Mouse (Mus musculus) hindbrain, embryonic 14.5 days (tissue): ENCODE measurements around the gene Mphosph9. TPM values are rescaled to one million over a fixed set of nuclear protein-coding genes. Genes with fewer than 3 reads are reported as not detected.

Experiments
- ATAC-seq: fragments of 200-750 bp; cut with Nextera tagmentation; 2 replicates; pipeline ENCODE4 v1.8.0; 2017; ENCODE audit warnings: moderate number of reproducible peaks, mild to moderate bottlenecking, moderate TSS enrichment, moderate library complexity; ENCODE audit not compliant: low FRiP score
- DNase-seq: peaks from one replicate; pipeline ENCODE4 v3.0.0-alpha.2; 2015; ENCODE audit warnings: low spot score
- H3K27ac ChIP-seq: fragments of 300-500 bp; sonication (generic); 2 replicates; pipeline ENCODE4 v1.5.1; 2014; ENCODE audit warnings: mild to moderate bottlenecking, moderate library complexity
- H3K27me3 ChIP-seq: fragments of 300-500 bp; sonication (generic); 2 replicates; pipeline ENCODE4 v1.6.1; 2014; ENCODE audit warnings: mild to moderate bottlenecking, low read length, mixed read lengths; ENCODE audit not compliant: control insufficient read depth, insufficient read depth
- H3K36me3 ChIP-seq: fragments of 300-500 bp; sonication (generic); replicated peaks from 2 replicates; pipeline ENCODE4 v1.6.1; 2014; ENCODE audit not compliant: control insufficient read depth, insufficient read depth
- H3K4me1 ChIP-seq: fragments of 300-500 bp; sonication (generic); replicated peaks from 2 replicates; pipeline ENCODE4 v1.6.1; 2014; ENCODE audit warnings: antibody characterized with exemption, low read length, mixed read lengths; ENCODE audit not compliant: control insufficient read depth, insufficient read depth
- H3K4me2 ChIP-seq: fragments of 300-500 bp; sonication (generic); replicated peaks from 2 replicates; pipeline ENCODE4 v1.6.1; 2014; ENCODE audit warnings: mild to moderate bottlenecking, moderate library complexity
- H3K4me3 ChIP-seq: fragments of 300-500 bp; sonication (generic); replicated peaks from 2 replicates; pipeline ENCODE4 v1.5.1; 2014; ENCODE audit warnings: mild to moderate bottlenecking, low read length
- H3K9ac ChIP-seq: fragments of 300-500 bp; sonication (generic); 2 replicates; pipeline ENCODE4 v1.6.1; 2014
- H3K9me3 ChIP-seq: fragments of 300-500 bp; sonication (generic); 2 replicates; pipeline ENCODE4 v1.6.1; 2016; ENCODE audit warnings: low read length; ENCODE audit not compliant: control insufficient read depth
- WGBS: fragments of 180-500 bp; shearing (Covaris S2); extraction: QIAGEN DNeasy Blood & Tissue Kit; methylation state at CpG from one replicate; pipeline ENCODE4 v1.1.7; 2014; 5-methylcytosine and 5-hydroxymethylcytosine counted together
- polyA plus RNA-seq: library from polyadenylated mRNA; unstranded; fragments of >200 nt; fragmentation: Nextera tagmentation; extraction: Ambion mirVana; gene quantifications from 2 replicates; pipeline ENCODE4 v1.2.1, GENCODE M21; 2014

Mphosph9 gene
- polyA plus RNA-seq, 1 experiment from 2014 or later, result 12.6 TPM

DNA sequence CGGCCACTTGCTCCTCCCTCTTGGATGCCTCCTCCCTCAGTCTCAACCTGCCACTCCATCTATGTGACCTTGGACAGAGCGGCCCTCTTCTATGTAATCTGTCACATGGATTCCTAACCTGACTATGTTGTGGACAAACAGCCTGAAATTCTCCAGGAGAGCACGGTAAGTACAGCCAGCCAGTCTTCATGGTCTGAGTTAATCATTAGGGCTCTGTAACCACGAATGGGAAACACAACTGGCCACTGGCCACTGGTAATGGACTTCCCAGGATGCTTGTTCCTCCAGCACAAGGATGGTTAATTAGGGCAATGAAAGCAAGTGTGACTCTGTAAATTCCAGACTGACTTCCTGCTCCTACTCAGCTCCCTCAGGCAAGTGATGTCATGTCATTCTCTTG lies 91.6 kb downstream of the Mphosph9 start:
- Histone ChIP-seq H3K9ac (no peak overlapping the region), H3K4me2 (no peak overlapping the region), H3K4me3 (no peak overlapping the region), H3K27me3 (no peaks in the 10 kb centered on the region), H3K9me3 (no peaks in the 10 kb centered on the region), H3K36me3 (no peaks in the 10 kb centered on the region), H3K4me1 (peaks cover 18% of the 10 kb centered on the region), H3K27ac (no peak overlapping the region)
- ATAC-seq (no peak), DNase-seq (no peak)
- 85% methylated on average over 4 of the region's 4 CpGs for WGBS

DNA sequence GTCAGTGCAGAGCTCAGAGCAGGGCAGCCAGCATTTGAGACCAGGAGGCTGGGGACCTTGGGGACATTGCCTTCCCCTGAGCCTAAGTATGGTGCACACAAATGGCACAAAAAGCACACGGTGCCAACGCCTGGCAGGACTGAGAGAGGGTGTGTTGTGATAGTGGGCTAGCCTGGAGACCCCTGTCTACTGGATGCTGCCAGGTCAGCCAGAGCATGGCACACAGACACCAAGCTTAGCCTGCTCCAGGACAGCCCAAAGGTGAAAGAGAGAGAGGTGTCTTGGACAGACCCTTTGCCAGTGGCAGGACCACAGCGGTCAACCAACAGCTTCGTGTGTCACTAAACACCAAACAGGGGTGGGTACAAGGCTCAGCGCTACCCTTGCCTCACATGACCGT lies 93.0 kb downstream of the Mphosph9 start:
- Histone ChIP-seq H3K4me3 (no peak overlapping the region), H3K27me3 (no peaks in the 10 kb centered on the region), H3K9me3 (no peaks in the 10 kb centered on the region), H3K4me2 (no peak overlapping the region), H3K27ac (no peak overlapping the region), H3K36me3 (no peaks in the 10 kb centered on the region), H3K9ac (no peak overlapping the region), H3K4me1 (peaks cover 8% of the 10 kb centered on the region; the same call in 1 of the 2 replicates)
- DNase-seq (no peak), ATAC-seq (no peak)
- WGBS, result 96% methylated on average over 6 of the region's 6 CpGs

DNA sequence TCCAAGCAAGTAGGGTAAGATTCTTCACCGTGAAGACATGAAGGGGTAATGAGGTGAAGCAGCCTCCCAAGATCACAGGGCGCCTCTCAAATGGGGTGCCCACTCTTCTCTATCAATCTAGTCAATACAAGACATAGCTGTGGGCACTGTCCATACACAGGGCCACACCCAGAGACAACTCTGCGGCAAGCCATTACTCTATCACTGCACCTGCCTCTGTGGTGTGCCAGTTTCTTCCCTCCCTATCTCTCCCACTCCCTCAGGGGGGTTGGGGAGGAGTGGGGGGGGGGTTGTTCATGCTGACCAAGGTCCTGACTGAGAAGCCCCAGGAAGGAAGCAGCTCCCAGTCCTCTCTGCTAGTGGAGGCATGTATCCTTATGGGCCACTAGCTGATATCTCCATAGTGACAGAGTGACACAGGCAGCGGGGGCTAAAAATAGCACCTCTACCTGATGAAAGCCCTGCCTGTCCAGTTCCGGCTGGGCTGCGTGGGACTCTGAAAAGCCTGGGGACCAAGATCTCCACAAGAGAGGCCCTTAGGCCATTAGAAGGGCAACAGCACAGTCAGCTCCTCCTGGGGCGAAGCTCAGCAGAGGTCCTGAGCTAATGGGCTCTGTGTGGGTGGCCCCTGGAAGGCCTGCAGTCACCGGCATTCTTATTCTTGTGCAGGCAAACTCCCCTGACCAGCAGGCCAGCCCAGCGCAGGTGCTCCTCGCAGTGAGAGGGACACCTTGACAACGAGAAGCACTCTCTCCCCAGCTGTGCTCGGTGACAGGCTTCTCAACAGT lies 93.7 kb downstream of the Mphosph9 start:
- no peak for ATAC-seq
- no peaks in the 10 kb centered on the region for H3K36me3 ChIP-seq
- H3K9me3 ChIP-seq, result no peaks in the 10 kb centered on the region
- H3K9ac ChIP-seq, result no peak overlapping the region
- DNase-seq, result no peak
- H3K4me1 ChIP-seq, result peaks cover 8% of the 10 kb centered on the region; the same call in 1 of the 2 replicates
- 61% methylated on average over 12 of the region's 12 CpGs for WGBS
- no peaks in the 10 kb centered on the region for H3K27me3 ChIP-seq
- no peak overlapping the region for H3K4me2 ChIP-seq
- no peak overlapping the region for H3K4me3 ChIP-seq
- no peak overlapping the region for H3K27ac ChIP-seq

DNA sequence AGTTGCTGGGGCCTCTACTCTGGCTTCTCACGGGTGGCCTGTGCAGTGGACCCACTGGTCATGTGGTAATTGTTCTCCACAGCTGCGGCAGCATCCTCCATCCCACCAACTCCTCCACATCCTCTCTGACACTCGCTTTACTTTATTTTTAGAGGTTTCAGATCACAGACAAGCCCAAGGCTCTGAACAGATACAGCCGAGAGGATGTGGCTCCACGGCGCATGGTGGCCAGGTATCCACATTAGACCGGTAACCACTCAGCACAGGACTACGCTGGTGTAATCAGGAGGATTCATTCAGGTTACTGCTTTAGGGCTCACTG lies 94.7 kb downstream of the Mphosph9 start:
- 87% methylated on average over 8 of the region's 8 CpGs for WGBS
- no peak for DNase-seq
- ATAC-seq, result no peak
- Histone ChIP-seq H3K4me3 (no peak overlapping the region), H3K36me3 (no peaks in the 10 kb centered on the region), H3K27ac (no peak overlapping the region), H3K27me3 (no peaks in the 10 kb centered on the region), H3K4me1 (peaks cover 8% of the 10 kb centered on the region; the same call in 1 of the 2 replicates), H3K9ac (no peak overlapping the region), H3K4me2 (no peak overlapping the region), H3K9me3 (no peaks in the 10 kb centered on the region)

DNA sequence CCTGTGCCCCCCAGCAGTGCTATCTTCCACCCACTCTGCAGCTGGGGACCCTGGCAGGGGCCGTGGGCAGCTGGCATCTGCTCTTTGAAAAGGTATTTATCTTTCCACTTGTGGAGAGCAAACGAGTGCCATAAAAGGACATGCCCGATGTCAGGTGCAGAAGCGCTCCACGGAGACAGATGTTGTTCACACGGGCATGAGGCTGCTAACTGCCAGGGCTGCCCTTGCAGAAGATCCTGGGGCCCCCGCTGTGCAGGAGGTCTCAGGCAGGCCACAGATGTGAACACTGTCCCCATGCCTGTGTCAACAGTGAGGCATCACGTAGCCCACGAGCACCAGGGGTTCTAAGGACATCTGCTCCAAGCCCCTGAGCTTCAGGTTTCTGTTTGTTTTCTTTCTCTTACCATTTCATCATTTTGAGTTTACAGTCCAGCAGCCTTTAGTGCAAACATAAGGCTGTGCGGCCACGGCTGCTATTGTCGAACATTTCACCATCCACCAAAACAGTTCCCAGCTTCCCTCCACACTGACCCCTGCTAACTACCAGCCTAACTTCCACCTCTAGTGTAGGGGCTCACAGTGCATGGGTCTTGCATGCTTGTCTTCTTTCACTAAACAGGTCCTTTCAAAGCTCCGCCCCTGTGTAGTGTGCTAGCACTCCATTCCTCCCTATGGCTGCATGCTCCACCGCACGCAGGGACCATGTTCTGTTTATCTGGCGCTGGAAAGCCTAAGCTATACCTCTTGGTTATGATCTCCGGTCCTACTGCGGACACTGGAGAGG lies 95.2 kb downstream of the Mphosph9 start:
- no peaks in the 10 kb centered on the region for H3K9me3 ChIP-seq
- H3K4me3 ChIP-seq, result no peak overlapping the region
- ATAC-seq (no peak), DNase-seq (no peak)
- 70% methylated on average over 18 of the region's 18 CpGs for WGBS
- H3K27me3 ChIP-seq, result no peaks in the 10 kb centered on the region
- no peaks in the 10 kb centered on the region for H3K36me3 ChIP-seq
- H3K9ac ChIP-seq, result no peak overlapping the region; the same call in 1 of the 2 replicates
- H3K4me2 ChIP-seq, result no peak overlapping the region
- no peak overlapping the region for H3K27ac ChIP-seq
- H3K4me1 ChIP-seq, result peaks cover 8% of the 10 kb centered on the region; the same call in 1 of the 2 replicates

DNA sequence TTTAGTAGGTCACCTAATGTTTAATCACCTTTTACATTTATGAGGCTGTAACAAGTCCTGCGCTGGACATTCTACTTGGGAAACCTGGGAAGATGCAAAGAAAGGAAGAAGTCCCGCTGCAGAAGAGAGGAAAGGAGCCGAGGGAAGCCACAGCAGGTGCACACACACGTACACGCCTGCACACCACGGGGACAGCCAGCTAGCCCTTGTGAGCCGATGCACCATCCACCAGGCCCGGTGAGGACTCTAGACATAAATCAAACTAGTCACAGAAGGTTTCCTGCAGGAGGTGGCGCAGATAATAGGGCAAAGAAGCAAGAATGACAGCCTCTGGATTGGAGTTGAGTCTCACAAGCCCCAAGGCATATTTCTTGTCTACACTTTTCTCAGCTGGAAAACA lies 97.3 kb downstream of the Mphosph9 start:
- Histone ChIP-seq H3K27me3 (no peaks in the 10 kb centered on the region), H3K9me3 (no peaks in the 10 kb centered on the region), H3K4me2 (no peak overlapping the region), H3K36me3 (no peaks in the 10 kb centered on the region), H3K4me3 (no peak overlapping the region), H3K9ac (no peak overlapping the region), H3K4me1 (peaks cover 8% of the 10 kb centered on the region; the same call in 1 of the 2 replicates), H3K27ac (no peak overlapping the region)
- DNase-seq (no peak), ATAC-seq (no peak)
- WGBS, result 63% methylated on average over 9 of the region's 9 CpGs

DNA sequence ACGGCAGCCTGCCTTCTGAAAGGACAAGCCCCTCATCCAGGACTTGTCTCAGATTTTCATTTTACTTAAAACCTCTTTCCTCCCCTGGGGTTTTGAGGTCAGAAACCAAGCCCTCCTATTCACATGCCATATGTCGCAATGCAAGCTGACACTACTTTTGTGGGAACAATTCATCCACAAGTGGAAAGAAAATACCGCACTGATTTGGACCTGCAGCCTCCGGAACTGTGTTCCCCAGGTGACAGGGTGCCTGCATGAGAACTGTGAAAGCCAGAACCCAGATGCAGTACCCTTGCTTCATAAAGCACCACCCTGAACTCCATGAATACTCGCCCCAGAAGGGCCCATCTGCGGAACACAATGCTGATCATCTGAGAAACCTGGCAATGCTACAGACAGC lies 100.6 kb downstream of the Mphosph9 start:
- DNase-seq (no peak), ATAC-seq (no peak)
- H3K9ac ChIP-seq, result no peak overlapping the region
- no peak overlapping the region for H3K4me3 ChIP-seq
- no peaks in the 10 kb centered on the region for H3K36me3 ChIP-seq
- H3K4me1 ChIP-seq, result peaks cover 8% of the 10 kb centered on the region
- H3K27me3 ChIP-seq, result no peaks in the 10 kb centered on the region
- no peak overlapping the region for H3K27ac ChIP-seq
- WGBS, result 44% methylated on average over 6 of the region's 6 CpGs
- H3K9me3 ChIP-seq, result no peaks in the 10 kb centered on the region
- no peak overlapping the region for H3K4me2 ChIP-seq

DNA sequence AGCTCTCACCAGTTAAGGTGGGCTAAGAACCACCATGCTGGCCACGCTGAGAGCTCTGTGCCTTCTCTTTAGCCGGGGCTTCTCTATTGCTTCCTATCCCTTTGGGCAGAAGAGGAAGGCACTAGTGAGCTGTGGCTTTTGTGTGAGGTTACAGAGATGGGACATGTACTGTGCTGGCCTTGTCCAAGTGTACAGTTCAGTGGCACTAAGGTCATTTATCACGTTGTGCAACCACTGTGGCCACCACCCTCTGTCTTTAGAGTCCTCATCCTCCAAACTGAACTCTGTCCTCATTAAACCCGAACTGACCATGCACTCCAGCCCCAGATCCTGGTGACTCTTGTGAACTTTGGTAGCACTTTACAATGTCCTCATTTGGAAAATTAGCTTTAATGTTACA lies 101.3 kb downstream of the Mphosph9 start:
- no peak overlapping the region for H3K27ac ChIP-seq
- DNase-seq, result no peak
- no peak overlapping the region for H3K4me2 ChIP-seq
- H3K27me3 ChIP-seq, result no peaks in the 10 kb centered on the region
- 92% methylated on average over 4 of the region's 4 CpGs for WGBS
- no peaks in the 10 kb centered on the region for H3K9me3 ChIP-seq
- peaks cover 7% of the 10 kb centered on the region for H3K4me1 ChIP-seq
- no peak for ATAC-seq
- H3K36me3 ChIP-seq, result no peaks in the 10 kb centered on the region
- H3K9ac ChIP-seq, result no peak overlapping the region
- H3K4me3 ChIP-seq, result no peak overlapping the region

DNA sequence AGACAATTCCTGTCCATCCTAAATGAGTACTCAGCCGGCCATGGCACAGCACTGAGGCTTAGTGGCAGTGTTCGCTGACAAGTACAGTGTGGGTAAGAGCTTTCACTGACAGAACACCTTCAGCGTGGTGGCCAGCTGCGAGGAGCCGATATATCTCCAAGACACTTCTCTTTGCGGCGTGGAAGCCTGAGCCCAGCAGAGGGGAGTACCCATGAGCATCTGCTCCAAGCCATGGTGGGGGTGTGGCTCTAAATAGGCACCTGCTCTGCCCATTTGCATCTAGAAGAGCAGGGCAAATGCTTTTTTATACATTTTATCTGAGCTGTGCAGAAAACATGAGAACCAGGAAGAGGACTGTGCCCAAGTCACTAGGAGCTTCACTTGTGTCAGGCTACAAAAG lies 101.9 kb downstream of the Mphosph9 start:
- H3K4me1 ChIP-seq, result peaks cover 8% of the 10 kb centered on the region
- H3K4me2 ChIP-seq, result no peak overlapping the region
- H3K4me3 ChIP-seq, result no peak overlapping the region
- no peak overlapping the region for H3K9ac ChIP-seq
- no peaks in the 10 kb centered on the region for H3K27me3 ChIP-seq
- no peak overlapping the region for H3K27ac ChIP-seq
- DNase-seq, result no peak
- no peak for ATAC-seq
- WGBS, result 90% methylated on average over 7 of the region's 7 CpGs
- no peaks in the 10 kb centered on the region for H3K36me3 ChIP-seq
- no peaks in the 10 kb centered on the region for H3K9me3 ChIP-seq
